Mouse (Mus musculus) right cerebral cortex, postnatal 36 days (tissue): ENCODE results near the gene Tmx2.
"Not testable (repeated sequence)": the region's sequence is repeated elsewhere in the genome, so short reads cannot be mapped to it uniquely, and the experiment has no call there.

Experiments used
- DNase-seq, 2 experiments: peaks; one replicate each; pipeline ENCODE4 v3.0.0; 2022; ENCODE audit warnings: low spot score in 2 of 2, mixed read lengths in 1 of 2

The Tmx2 gene

DNA sequence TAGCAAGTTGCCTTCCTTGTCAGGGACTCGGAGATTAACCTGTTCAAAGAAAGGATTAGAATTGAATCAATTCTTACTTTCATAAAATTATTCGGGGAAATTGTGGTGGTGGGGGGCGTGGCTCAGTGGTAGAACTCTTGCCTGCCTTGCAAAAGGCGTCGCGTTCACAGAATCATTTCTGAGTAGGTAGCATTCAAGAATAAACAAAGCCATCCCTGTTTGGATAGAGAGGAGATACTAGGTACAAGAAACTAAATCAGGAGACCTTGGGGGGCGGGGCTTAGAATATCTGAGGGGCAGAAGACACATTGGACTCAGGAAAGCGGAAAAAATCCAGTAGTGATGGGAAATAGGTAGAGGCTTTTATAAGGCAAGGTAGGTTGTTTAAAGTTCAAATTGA, at the start of gene Tmx2:
TSS of gene Tmx2 (minus strand) at position 125 of the 400 bp plus-strand sequence.
- no peak for DNase-seq

DNA sequence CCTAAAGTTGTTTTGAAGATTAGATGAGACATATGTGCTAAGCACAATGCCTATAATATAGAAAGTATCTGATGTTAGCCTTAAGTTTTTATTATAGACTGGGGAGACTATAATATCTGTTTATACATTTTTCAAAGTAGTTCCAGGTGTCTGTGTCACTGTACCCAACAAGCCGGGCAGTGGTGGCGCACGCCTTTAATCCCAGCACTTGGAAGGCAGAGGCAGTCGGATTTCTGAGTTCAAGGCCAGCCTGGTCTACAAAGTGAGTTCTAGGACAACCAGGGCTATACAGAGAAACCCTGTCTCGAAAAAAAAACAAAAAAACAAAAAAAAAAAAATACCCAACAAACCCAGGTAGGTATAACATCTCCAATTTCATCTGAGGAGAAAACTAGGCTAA, 49.3 kb upstream of the Tmx2 start:
- DNase-seq, result not testable (repeated sequence)

DNA sequence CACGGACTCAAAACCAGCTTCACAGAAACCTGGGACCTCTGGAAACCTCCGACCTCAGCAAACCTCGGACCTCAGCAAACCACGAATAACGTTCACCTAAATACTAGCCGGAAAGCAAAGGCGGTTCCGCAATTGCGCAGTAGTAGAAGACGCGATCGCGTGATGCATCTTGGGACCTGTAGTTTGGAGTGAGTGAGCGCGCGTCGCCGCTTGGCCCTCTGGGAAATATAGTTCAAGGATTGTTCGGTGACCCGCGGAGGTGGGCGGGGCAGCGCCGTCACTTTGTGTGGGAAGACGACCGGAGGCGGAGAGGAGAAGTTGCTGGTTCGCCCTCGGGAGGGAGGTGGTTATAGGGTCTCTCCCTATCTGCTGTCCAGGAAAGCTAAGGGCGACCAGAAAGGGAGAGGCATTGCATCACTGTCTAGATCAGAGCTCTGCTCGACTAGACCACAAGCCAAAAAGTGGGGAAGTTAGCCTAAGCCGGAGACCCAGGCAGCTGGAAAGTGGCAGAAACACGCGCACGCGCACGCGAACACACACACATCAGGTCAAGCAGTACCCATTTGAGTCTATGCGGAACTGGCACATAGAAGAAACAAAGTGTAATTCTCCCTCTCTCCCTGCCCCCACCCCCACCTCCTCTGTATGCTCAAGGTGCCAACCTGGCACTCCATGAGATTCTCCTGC, 48.4 kb upstream of the Tmx2 start, which contains the start of gene Clp1:
TSS of gene Clp1 (minus strand) at position 179 of the 687 bp plus-strand sequence.
- peak; percentile 98 for DNase-seq

DNA sequence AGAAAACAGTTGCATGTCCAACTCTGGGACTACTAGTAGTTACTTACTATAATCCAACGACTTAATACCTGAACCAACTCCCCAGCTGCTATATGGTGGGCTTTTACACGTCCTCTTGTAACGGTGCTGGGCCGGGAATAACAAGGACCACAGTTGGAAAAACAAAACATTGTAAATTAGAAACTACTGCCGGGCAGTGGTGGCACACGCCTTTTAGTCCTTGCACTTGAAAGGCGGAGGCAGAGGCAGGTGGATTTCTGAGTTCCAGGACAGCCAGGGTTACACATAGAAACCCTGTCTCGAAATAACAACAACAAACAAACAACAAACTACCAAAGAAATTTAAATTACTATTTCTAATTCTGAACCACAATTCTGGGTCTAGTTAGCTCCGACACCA, 47.8 kb upstream of the Tmx2 start:
- DNase-seq, result no peak

DNA sequence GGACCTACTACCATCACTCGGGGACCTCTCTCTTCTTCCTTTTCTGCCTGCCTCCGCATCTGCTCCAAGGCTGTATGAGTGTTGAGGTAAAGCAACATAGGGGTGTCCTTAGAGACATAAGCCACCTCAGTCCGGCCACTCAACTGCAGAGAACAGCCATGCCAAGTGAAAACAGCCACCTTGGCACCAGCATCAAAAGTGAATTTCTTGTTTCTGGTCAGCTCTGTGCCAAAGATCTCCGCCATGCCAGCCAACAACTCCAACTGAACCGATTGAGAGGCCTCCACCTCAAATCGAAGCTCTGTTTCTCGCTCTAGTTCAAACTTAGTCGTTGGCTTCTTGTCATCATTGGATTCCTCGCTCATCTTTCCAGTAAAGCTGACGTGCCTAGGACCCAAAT, 46.8 kb upstream of the Tmx2 start:
- DNase-seq, result no peak

DNA sequence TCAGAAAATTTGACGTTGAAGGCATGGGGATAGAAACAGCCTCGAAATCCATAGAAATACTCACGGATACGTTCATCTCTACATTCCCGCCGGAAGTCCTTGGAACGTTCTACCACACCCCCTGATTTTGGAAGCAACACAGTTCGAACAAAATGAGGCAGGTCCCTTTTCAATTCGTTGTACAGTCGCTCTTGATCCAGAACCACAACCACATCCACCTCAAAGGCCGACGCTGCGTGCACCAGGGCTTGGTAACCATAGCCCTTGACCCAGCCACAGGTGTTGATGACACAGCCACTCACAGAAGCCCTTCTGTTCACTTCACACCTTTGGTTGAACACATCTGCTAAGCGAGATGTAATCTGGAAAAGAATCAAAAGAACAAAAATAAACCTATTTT, 44.9 kb upstream of the Tmx2 start:
- no peak for DNase-seq

DNA sequence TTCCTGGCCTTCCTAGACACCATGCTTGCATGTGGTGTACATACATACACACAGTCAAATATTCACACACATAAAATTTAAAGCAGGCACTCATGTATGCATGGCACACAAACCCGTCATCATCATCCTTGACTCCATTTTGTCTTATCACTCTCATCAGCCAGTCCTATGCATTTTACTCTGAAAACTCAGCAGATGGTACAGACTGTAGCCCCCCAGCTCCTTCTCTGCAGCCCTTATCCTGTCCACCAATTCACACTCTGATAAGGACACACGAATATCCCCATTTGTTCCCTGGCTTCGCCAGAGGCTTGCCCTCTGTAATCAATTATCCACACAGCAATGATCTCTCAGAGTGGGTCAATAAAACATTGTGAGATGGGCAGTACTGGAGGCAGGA, 42.2 kb upstream of the Tmx2 start:
- no peak for DNase-seq

DNA sequence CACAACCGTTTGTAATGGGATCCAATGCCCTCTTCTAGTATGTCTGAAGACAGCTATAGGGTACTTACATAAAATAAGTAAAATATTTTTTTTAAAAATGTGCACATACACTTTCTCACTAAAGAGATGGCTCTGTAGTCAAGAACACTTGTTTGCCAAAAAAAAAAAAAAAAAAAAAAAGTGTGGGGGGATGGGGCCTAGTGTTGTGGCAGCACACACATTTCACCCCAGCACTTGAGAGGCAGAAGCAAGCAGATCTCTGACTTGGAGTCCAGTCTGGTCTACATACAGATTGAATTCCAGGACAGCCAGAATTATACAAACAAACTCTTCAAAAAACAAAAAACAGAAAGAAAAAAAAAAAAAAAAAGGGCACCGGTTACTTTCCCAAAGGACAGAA, 41.8 kb upstream of the Tmx2 start:
- DNase-seq, result no peak

DNA sequence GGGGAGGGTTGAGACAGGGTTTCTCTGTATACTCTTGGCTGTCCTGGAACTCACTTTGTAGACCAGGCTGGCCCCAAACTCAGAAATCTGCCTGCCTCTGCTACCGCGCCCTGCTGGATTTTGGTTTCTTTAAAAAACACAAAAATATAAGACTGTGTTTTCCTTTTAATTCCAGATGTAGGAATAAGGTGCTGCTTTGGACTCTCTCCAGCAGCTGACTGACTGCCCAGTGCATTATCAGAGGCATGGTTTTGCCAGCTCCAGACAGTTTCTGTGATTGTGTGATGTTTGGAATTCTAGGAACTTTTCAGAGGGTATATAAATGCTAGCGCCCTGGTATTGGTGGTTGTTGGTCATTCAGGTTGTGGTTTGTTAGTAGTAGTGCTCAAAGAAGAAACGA, 38.4 kb upstream of the Tmx2 start:
- DNase-seq, result no peak

DNA sequence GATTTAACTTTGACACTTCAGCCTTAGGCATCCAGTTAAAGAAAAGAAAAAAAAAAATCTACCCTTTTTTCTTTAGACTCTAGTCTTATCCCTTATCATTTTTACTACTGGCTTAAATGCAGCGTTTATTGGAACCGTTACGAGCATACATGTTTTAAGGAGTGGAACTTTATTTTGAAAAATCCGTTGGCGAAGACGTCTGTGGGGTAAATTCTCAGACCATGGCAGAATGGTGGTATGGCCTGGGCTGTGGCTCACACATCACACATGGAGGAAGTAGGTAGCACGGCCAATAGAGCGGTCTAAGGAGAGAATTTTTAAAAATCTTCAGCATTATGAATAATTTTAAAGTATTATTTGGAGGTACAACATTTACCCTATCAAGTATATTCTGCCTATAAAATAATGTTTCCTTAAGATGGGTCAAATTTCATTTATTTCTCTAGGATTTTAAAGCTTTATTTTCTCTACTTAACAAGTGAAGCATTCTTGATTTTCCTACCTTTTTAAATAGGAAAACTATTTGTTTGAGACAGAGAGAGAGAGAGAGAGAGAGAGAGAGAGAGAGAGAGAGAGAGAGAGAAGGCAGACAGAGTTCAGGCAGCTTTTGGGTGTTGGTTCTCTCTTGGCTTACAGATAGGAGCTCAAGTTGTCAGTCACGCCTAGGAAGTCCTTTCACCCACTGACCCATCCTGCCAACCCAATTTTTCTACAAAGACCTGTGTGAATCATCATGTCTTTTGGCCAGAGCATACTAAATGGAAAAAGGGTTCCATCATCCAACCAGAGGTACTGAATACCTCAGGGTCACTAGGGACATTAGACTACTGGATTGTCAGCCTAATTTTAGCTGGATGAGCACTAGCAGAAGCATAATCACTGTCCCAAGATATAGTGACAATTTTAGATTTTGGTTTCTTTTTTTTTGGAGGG, 37.7 kb upstream of the Tmx2 start:
- DNase-seq, result no peak

DNA sequence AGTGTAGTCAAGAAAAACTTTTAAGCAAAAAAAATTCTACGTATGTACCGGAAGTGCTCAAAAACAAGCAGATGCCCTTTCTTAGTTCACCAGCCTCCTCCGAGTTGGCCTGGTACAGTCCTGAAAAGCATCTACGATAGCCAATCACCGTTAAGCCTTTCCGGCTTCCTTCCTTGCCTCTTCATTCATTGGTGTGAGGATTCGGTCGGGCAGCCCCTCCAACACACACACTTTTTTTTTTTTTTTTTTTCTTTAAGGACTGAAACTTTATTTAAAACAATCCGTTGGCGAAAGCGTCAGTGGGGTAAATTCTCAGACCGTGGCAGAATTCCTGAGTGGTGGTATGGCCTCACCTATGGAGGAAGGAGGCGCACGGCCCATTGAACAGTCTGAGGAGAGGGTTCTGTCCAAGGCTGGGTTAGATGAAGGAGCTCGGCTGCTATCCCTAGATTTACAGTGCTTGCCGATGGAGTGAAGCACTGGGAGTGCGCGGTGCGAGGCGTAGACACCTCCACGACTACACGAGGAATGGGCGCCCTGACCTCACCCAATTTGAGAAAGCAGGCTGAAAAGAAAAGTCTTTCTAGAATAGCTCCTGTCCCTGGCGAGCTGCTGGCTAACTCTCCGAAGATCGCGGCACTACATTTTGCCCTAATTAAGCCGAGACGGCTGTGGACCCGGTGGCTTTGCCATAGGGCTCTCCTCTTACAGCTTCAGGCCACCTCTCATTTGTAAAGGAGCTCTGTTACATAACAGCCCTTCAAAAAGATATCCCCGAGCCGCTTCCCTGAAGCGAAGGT, 36.8 kb upstream of the Tmx2 start:
- DNase-seq, result peak; percentile 86 to 93

DNA sequence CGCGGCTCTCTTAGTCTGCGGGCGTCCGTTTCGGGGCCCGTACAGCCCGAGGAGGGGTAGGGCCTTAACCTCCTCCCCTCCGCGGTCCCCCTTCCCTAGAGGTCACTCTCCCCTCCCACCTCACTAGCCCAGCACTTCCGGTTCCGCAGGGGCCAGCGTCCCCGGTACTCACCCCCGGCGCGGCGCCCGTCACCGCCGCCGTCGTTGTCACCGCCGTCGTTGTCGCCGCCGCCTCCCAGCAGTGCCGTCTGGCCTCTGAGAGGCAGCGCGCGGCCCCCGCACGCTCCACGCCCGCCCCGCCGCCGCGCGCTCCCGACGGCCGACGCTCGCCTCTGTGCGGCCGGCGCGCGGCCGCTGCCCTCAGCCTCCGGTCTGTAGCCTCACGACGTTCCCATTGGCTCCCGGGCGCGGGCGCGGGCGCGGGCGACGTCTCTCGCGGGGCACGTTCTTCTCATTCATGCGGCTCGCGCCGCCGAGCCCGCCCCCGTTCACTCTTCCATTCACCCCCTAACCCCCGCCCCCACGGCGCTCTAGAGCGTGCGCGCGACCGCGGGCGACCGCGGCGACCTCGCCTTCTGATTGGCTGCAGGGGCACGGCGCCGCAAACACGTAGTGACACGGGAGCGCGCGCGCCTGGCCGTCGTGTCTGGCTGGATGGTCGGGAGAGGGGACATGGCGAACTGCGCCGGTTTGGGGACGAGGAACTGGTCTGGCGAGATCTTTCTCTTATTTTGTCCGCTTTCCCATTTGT, 36.0 kb upstream of the Tmx2 start, which contains the start of gene Zdhhc5:
TSS of gene Zdhhc5 (minus strand) at position 370 of the 751 bp plus-strand sequence.
- peak; percentile 97 to 98 for DNase-seq

DNA sequence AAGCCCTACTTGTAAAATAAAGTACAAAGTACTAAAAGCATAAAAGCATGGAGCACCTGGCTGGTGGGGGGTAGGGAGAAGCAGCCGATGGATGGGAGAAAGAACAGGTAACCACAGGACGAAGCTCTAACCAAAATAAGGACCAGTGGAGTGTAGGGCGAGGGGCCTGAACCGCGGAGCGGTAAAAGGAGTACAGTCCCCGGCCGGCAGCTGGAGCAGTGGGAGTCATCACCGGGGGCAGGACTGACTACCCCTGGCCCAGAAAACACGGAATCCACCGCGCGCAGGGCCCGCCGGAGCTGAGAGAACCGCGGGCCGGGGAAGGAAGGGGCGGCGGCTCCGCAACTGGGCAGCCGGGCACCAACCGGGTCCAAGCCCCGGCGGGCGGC, 35.5 kb upstream of the Tmx2 start:
- peak in 1 of 2 experiments; percentile 25 for DNase-seq

DNA sequence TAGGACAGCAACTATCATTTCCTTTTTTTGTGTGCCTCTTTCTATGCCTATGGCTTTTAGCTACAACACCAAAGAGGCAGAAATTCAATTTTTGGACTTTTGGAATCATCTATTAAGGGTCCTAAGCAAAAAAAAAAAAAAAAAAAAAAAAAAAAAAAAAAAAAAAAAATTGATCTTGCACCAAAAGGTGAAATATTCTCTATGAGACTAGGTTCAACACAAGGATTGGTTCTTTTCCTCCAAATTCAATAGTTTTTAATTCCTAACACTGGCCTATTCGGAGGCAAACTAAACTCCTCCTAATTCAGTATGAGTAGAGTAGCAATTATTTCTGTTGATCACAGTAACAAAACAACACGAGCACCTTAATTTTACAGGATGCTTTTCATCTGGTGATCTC, 33.0 kb upstream of the Tmx2 start:
- no peak for DNase-seq

DNA sequence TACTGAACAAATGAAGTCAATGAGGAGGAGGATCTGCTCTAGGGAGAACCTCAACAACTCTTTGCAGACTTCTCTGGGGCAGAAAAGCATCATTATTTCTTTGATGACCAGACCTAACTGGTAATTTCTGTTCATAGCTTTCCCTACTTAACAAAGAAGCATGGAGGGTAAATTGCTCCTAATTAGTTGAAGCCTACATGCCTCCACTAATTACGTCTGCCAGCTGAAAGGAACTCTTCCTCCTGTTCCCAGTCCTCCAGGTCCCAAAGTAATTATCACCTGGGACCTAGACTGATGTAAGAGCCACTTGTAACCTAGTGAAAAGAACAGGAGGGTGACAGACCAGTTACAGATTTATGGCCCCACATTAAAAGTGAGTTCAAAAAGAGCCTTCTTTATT, 28.6 kb upstream of the Tmx2 start:
- no peak for DNase-seq

DNA sequence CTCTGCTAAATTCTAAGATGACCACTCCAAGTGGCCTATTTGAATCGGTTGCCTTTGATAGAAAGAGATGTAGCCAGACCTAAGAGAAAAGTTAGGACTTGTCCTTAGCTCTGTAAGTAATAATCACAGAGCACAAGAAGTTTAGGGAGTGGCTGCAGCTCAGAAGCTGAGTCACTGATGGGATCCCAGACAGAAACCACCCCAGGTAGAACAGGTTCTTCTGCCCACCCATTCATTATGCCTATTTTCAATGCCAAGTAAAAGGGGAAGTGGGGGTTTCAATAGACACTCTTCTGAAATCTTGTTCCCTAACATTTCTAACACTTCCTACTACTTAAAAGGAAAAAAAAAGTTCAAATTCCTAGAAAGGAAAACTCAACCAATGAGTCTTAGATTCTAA, 26.4 kb upstream of the Tmx2 start:
- no peak for DNase-seq

DNA sequence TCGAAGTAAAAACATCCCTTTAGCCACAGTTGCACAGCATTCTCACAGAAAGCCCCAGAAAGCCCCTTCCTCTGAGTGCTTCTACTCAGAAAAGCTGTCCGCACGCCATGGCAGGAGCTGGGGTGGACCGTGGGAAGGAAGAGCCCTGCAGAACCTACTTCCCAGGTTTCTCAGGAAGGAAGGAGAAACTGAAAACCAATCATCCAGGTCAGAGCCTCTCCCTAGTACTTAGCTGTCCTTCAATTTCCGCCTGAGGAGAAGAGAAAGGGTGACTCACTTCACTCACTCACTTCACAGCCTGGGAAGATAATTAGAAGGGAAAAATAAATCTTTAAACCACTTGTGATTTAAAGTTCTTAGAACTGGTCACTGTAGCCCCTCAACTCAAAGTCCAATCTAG, 25.4 kb upstream of the Tmx2 start:
- no peak for DNase-seq

DNA sequence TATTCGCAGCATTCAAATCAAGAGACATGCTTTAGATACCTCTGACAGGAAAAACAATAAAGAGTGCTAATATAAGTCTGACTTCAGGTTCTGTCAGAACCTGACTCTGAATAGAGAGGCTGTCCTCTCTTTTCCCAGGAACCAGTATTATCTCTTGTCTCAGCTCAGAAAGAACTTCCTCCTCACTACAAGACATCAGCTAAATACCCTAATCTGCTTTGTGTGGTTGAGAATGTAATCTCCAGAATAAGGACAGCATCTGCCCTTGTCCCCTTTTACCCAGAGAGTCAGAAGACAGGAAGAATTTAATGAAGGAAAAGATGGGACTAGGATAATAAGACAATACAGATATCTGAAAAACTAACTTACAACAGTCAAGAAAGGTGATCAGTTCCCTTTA, 24.6 kb upstream of the Tmx2 start:
- DNase-seq, result no peak

DNA sequence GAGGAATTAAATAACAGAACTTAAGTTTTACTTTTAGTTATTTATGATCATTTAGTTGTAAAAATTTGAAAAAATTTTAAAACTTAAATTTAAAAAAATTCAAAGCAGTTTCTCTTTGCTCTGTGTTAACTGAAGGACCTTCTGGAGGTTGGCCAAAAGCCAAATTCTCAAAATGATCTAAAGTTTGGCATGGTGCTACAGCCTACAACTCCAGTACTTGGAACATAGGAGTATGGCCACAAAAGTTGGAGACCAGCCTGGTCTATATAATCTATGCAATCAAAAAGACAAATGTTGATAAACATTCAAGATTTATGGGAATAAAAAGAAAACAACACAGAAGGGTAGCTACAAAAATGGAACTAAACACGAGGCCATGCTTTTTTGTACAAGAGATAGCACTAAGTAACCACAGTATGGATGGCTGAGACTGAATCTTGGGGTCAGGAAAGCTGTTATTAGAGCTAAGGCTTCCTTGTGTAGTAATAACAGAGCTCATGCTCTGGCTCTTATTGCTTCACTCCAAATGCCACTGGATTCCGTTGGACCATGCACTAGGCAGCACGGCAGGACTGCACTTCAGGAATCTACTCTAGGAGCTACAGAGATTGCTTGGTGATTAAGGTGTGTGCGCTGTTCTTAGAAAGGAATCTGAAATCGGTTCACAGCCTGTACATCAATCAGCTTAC, 16.2 kb upstream of the Tmx2 start:
- no peak for DNase-seq

DNA sequence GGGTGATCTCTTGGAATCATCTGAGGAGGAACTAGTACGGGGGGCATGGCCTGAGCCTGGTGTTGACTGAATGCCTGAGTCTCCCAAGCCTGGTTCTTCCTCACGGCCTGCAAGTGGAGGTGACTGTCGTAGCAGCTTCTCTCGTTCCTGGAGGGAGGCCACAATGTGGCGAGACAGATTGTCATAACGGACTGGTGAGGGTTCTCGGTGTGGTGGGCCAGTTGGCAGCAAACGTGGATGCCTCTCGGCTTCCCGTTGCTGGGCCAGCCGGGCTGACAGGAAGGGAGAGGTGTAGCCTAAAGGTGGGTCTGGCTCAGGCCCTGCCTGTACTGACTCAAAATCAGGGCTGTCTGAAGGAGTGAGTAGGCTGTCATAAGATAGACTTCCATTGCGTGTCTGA, 11.1 kb upstream of the Tmx2 start:
- DNase-seq, result no peak
